Mouse (Mus musculus) E14TG2a.4 (cell line): ENCODE results near the gene Ablim1.

Experiments
- CTCF ChIP-seq: conservative IDR thresholded peaks from 2 replicates; pipeline ENCODE4 v1.5.1; 2014; ENCODE audit warnings: low read length
- NANOG ChIP-seq: IDR thresholded peaks from 2 replicates; pipeline ENCODE4 v1.6.1; 2014; ENCODE audit warnings: borderline replicate concordance, low read length, mixed read lengths

DNA sequence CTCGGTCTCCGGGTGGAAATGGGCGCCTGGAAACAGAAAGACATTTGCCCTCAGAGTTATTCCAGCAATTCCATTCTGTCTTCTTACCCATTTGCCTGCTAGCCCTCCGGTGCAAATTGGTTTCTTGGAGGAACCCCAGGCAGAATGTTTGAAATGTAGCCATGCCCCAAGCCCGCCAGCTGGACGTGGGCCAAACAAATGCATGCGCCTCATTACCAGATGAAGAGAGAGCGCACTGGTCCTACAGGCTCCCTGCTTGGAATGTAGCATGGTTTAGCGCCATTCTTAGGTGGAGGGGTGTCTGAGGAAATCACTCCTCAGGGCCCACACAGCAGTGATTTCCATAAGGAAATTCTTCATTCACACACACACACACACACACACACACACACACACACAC, 162.4 kb downstream of the Ablim1 start:
- TF ChIP-seq CTCF (no peak), NANOG (no peak)
